Mouse (Mus musculus): ENCODE measurements around the gene Greb1.

Gene Greb1

DNA sequence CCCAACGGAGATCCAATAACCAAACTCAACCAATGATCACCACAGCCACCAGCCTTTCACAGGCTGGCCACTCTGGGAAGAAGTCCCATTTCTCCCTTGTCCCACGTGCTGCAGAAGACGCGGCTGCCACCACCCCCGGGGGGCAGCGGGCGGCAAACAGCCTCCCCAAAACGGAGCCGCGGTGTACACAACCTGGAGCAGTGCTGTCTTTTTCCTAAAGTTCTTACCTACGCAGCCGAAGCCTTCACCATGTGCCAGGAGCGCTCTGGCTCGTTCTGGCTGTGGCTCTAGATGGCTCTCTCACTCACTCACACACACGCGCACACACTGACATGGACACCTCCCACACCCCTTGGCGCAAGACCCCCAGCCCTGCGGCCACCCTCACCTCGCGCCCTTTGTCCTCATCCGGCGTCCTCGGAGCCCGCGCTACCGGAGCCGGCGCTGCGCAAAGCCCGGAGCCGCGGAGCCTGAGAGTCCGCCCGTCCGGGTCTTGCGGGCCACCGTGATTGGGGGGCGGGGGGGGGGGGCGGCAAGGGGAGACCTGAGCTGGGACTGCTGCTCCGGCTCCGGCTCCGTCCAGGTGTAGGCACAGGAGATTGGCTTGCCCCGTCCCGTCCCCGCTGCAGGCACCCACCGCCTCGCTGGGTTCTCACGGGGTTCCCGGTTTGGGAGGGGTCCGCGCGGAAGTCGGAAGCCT, at the start of gene Greb1:
TSS of gene Greb1 (minus strand) at position 628 of the 700 bp plus-strand sequence.
- DNase-seq (ENCODE audit: low spot score) = no peak

DNA sequence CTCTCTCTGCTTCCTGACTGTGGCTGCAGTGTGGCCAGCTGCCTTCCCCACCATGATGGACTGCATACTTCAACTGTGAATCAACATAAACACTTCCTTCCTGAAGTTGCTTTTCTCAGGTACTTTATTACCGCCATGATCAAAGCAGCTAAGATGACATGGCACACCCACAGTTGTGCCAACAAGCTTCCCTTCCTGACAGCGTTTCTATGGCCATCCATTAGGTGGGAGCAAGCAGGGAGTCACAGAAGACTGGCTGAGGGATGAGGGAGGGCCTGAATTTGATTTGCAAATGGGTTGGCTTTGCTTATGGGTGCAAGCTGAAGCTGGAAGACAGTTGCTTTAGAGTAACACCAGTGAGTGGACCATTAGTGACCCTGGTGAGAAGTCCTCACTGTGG, 49.1 kb upstream of the Greb1 start:
- DNase-seq (ENCODE audit: low spot score) = no peak

DNA sequence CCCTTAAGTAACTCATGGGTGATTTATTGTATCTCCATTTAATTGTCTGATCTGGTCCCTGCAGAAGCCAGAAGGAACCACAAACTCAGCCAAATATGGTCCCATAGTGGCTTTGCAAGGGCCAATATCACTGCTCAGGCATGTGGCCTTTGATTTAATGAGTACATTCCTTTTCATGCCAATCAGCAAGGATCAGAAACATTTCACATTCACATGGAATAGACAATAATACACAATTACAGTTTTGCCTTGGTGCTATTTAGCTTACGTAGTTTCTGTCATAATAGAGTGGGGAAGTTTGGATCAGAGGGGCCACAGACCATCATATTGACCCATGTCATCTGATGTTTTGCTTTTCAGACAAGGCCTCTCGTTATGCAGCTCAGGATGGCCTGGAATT, 47.8 kb upstream of the Greb1 start:
- DNase-seq (ENCODE audit: low spot score) = no peak

DNA sequence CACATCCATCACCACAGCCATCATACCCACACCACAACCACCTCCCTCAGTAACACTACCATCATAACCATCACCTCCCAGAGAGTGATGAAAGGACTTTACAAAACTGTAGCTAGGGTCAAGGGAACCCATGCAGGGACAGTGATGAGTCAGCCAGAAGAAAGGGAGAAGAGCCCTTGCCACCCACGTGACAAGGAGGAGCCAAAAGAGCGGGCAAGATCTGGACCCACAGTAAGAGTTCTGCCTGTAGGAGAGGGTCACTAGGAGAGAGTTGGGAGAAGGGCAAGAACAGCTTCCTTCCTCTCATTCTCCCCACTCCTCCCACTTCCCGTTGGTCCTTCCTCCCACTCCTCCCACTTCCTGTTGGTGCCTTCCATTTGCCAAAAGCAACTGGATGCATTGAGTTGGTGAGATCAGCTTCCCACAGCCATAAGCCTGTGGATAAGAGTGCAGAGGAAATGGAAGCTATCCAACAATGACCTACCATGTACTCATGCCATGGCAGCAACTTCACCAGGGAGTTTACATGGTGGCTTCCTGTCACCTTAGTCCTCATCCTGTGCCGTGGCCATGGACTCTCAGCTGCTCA, 46.6 kb upstream of the Greb1 start:
- DNase-seq (ENCODE audit: low spot score) = no peak

DNA sequence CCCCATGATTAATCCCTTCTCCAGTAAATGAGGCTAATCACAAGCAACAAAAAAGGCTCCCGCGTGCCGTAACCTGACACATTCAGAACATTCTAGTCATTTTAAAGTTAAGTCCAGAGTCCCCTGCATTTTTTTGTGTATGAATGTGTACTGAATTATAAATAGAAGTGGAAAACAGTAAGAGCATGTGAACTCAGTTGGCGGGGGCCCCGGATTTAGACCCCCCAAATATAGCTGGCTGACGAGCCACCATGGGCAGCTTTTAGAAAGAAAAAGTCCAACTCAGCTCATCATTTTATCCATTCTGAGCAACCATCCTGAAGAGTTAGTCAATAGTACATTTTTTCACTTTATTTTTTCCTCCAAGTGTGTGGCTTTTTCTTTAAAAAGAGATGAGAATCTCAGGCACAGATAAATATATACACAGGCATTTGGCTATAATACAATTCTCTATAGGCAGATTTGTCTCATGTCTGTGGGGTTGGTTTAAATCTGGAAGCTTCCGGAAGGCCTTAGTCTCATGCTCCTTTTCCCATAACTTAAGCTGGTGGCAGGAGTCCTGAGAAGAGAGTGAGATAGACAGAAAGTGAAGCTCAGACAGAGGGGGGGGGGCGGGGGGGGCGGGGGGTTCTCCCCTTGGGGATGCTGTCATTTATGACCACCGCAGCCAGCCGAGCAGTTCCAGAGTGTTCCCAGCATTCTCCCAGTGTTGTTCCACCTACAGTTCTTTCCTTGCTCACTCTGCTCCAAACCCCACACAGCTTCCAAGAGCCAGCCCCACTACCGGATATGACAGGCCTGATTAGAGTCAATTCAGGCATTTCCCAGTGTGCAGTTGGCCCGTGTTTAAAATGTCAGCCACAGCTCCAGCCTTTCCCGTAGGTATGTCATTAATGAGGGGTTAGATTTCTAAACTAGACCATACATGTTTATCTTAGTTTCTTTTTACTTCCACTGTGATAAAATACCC, 44.2 kb upstream of the Greb1 start:
- DNase-seq (ENCODE audit: low spot score) = no peak

DNA sequence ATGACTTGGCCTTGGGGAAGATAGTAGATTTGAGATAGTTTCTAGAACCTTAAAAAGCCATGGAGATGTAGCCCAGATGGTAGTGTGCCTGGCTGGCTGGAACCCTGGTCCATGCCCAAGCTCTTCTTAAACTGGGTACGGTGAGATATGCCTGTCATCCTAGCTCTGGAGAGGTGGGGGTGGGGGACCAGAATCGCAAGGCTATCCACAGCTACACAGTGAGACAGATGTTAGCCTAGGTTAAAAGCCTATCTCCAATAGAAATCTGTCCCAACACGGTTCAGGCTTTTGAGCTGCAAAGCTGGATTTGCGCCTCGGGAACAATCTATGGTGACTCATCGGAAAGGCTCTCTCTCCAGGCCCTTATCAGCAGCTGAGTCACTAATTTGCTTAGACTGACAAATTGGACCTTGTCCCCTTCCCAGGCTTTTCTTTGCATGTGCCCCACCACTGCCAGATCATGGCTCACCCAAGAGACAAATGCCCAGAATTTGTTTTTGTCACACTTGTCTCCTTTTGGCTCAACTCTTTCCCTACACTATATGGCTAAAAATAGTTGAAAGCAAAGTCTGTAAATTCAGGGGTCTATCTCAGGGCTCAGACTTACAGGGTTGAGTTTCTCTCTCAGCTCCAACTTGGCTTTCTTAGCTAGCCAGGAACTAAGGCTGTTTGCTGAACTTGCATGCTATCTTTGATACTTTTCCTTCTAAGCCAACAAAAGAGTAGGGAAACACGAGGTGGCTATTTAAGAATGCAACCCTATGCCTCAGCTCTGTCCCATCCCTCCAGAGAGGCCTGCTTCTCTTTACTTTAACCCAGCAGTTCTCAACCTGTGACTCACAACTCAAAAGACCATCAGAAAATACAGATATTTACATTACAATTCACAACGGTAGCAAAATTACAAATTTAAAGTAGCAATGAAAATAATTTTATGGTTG, 40.4 kb upstream of the Greb1 start:
- DNase-seq (ENCODE audit: low spot score) = no peak

DNA sequence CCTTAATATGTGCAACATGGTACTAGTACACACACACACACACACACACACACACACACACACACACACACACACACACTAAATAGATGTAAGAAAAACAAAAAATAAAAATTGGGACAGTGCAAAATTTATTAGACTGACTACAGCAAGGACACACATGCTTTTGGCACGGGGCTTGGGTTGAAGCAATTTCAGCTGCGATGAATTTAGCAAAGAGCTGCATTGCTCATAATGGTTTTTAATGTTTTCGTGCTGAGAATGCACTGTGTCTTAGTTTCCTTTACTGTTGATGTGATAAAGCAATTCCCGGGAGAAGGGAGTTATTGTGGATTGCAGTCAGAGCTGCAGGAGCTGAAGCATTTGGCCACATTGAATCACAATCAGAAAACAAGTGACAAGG, 37.1 kb upstream of the Greb1 start:
- no peak for DNase-seq (ENCODE audit: low spot score)

DNA sequence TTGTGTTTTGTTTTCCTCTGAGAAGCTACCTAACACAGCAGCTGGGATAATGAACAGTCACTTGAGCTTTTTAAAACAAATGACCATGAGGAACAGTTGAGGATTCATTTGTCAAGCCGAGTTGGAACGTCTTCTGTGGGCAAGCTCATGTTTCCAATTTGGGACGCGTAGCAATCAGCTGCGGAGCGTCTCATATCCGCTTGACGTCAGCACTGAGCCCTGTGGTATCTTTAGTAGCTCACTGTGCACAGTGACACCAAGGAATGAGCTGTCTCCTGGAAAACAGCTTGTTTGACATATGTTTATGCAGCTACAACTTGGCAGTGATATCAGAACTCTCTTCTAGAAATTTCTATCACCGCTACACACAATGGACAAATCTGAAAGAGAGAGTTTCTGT, 35.5 kb upstream of the Greb1 start:
- no peak for DNase-seq (ENCODE audit: low spot score)

DNA sequence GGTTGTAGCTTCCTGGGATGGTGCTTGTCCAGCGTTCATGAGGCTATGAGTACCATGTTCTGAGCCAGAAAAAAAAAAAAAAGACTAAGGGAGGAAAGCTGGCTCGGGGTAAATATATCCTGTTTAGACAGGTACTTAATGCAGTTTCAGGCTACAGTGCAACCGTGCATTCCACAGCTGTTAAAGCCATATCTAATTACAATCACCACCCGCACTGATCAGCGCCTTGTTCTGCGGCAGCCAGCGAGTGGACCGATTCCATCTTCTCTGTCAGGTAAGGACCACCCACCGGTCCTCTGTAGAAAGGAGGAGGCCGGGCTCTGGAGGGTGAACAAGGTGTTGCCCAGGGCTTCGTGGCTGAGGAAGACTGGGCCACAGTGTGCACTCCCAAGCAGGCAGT, 34.0 kb upstream of the Greb1 start:
- no peak for DNase-seq (ENCODE audit: low spot score)

DNA sequence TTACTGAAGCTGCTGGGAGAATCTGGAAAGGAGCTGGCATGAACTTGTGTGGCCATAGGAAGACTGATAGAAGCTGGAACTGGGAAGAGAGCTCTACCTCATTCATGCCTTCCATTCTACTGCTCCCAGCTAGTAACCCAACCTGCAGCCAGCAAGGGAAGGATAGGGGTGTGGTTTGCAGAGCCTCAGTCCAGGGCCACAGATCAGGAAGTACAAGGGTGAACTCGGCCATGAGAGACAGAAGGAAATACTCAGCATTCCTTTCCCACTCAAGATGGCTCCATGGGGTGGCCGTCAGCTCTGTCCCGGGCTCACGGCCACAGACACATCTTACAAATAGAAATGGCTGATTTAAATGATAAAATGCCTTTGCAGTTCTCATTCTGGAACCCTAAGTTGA, 30.4 kb upstream of the Greb1 start:
- no peak for DNase-seq (ENCODE audit: low spot score)

DNA sequence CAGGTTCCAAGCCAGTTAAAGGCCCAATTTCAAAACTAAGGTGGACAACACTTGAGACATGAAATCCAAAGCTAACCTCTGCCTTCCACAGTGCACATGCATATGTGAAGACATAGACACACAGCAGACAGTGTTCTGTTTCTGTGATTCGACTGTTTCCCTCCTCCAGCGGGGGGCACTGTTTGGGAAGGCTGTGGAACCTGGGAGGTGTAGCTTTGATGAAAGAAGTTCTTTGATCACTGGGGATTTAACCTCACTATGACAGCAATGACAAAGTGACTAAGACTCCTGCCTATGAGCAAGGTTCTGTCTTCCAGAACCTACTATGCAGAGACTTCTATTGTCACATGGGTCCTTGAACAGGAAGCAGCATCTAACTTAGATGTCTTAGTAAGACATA, 29.1 kb upstream of the Greb1 start:
- no peak for DNase-seq (ENCODE audit: low spot score)

DNA sequence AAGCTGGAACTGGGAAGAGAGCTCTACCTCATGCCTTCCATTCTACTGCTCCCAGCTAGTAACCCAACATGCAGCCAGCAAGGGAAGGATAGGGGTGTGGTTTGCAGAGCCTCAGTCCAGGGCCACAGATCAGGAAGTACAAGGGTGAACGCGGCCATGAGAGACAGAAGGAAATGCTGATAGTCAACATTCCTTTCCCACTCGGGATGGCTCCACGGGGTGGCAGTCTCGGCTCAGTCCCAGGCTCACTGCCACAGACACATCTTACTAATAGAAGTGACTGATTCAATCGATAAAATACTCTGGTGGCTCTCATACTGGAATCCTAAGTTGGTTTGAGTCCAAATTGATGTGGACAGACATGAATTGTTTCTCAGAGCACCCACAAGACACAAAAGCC, 27.8 kb upstream of the Greb1 start:
- peak; percentile 25 for DNase-seq (ENCODE audit: low spot score)

DNA sequence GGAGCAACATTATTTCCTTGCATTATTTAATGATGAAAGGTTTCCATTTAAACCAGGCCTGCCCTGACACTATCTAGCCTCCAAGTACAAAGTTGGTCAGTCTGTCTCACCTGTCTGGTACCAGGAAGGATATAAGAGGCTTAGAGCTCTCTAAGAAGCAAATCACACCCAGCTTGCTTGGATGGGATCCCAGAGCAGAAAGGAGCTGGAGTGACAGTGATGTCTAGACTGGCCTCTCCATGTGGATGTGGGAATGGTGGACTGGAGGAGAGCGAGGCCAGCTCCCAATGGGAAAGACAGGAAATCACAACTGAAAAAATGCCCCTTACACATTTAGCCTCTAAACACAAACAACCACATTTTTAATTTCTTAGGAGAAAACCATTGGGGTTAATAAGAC, 23.0 kb upstream of the Greb1 start:
- no peak for DNase-seq (ENCODE audit: low spot score)

DNA sequence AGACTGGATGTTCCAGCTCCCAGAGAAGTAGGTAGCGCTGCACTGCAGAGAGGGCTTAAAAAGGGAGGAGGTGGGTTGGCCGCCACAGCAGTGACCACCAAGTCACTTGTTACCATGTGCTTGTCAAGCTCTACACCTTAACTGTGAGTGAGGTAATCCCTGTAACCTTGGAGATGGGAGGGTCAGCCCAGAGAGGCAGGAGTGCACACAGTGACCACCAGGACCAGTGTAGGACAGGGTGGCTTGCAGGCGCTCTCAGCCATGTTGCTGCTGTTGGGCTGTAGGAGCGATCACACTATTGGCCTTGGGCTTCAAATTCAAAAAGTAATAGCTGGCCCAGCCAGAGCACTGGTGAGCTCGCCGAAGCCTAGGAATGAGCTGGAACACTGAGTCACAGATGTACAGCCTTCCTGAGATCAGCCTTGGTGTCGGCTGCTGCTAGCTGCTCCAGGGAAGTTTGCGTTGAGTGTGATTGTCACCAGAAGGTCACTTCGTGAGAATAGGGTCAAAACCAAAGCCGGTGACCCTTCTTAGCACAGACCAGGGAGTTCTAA, 21.6 kb upstream of the Greb1 start:
- no peak for DNase-seq (ENCODE audit: low spot score)

DNA sequence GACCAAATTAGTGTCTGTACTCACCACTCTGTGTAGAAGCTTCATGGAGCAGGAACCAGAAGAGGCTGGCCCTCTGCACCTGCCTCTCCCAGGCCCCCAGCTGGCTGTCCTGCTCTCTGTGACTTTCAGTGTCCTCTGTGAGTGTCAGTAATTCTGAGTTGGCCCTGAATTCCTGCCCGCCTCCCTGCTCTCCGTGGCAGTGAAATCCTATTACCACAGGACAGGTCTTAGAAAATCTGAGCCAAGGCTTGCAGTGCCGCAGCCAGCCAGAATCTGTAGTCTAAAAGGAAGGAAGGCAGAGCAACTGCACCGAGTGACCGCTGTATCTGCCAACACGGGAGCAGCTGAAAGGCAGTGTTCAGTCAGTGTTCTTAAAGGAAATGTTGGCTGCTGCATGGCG, 20.1 kb upstream of the Greb1 start:
- no peak for DNase-seq (ENCODE audit: low spot score)

DNA sequence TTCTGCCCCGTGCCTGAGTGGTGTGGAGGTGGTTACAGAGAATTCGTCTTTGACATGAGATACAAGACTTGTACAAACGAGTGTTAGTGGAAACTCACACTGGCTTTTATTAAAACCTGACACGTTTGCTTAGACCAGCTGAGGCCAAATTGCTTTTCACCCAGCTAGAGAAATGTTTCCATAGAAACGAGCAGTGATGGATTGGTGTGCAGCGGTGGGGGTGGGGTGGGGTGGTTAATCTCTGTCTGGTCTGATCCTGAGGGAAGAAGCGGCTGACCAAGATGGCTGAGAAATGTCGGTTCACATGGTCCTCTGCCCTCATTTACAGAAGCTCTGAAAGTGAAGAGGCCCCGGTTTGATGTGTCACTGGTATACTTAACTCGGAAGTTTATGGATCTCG, 17.8 kb upstream of the Greb1 start:
- DNase-seq (ENCODE audit: low spot score) = no peak

DNA sequence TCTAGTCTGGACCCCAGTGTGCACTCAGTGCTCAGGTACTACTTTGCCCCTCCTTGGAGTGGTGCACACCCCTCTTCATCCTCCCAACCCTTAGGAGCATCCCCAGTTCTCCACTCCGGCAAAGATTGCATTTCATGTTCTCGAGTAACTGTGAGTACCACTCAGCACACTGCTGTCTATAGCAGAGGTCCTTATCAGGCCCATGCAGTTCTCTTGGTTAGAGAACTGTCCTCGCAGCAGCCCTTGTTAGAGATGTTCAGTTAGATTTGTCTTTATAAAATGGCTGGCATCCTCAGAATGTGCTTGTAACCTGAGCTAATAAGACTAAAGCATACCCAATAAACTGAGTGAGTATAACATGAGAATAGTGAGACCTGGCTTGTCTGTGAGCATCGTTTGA, 16.5 kb upstream of the Greb1 start:
- no peak for DNase-seq (ENCODE audit: low spot score)

DNA sequence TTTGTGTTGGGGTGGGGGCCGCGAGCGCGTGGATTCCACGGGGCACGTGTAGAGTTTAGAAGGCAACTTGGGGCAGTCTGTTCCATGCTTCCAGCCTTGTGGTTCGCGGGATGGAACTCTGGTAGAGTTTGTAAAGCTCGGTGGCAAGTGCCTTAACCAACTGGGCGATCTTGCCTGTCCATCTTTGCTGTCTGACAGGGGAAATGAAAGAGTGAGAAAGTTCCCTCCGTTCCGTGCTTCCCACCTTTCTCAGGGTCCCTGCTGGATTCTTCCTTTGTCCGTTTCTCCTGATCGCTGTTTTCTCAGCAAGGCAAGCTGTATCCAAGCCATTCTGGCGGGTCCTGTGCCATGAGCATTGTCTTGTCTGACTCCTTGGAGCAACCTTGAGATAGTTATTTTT, 10.8 kb upstream of the Greb1 start:
- DNase-seq (ENCODE audit: low spot score) = no peak

DNA sequence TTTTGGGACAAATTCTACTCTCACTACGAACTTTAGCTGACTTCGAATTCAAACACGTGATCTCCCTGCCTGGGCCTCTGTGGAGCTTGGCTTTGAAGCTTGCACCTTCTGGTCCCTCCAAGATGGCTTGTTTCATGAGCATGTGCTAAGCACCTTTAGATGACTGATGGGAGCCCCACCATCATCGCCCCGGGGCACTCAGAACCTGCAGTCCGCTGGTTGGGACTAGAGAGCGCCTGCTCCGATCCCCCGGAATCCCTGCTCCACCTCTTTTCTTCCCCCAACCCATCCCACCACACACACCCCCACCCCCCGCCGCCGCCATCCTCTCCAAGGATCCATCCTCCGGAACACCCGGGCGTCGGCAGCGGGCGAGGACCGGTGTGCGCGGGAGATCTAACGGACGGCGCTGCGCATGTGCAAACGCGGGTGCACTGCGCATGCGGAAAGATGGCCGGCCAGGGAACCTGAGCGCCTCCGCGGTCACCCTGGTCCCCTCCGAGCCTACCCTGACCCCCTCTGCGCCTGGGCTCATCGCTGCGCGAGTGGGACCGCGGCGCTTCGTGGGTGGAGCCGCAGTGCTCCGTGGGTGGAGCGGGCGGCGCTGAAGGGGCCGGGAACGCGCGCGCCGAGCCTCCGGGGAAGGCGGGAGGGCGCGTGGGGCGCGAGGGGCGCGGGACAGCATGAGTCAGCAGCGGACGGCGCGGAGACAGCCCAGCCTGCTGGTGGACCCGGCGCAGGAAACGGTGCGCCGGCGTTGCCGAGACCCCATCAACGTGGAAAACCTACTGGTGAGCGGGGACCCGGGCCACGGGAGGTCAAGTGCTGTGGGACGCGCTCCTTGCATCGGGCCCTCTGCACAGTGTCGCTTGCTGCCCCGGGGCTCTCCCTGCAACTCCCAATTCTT, 10.1 kb upstream of the Greb1 start, which contains the start of gene E2f6:
TSS of gene E2f6 (plus strand) at position 439 of the 907 bp plus-strand sequence.
- DNase-seq (ENCODE audit: low spot score) = peak; percentile 70

DNA sequence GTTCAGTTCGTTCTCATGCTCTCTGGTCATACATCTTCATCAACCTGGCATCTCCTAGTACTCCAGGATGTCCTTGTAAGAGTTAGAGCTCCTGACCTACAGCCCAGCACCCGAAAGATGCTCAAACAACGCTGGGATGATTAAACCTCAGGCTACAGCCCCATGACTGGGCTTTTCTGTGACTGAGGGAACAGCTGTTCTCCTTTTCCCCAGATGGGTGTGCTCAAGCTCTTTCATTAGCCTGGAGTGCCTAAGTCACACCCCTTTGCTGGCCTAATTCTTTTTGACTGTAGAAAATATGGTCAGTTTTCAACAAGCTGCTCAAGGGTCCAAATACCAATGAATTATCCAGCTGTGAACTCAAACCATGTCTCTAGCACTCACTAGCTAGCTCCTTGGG, 7.4 kb upstream of the Greb1 start:
- DNase-seq (ENCODE audit: low spot score) = peak; percentile 28

All from ovary, postnatal 14 days (tissue).